Mouse (Mus musculus) kidney, adult 2 months (tissue): ENCODE results near the gene Ganab.
"Not testable (repeated sequence)": the region's sequence is repeated elsewhere in the genome, so short reads cannot be mapped to it uniquely, and the experiment has no call there.

Source experiments
- CTCF ChIP-seq: fragments of 200-500 bp; conservative IDR thresholded peaks from 2 replicates; pipeline ENCODE4 v1.5.1; 2011; ENCODE audit warnings: low read depth, mild to moderate bottlenecking, control low read depth, low read length, moderate library complexity, mixed read lengths; ENCODE audit not compliant: insufficient read depth, insufficient read length
- POLR2A ChIP-seq: fragments of 200-500 bp; IDR thresholded peaks from one replicate; pipeline ENCODE4 v1.6.1; 2011; ENCODE audit warnings: low read depth, low read length, control low read depth

GRCm38 (mm10) chr19:8896231-8896630 lies 1.6 kb upstream of the Ganab start:
- not testable (repeated sequence) for TF ChIP-seq CTCF, POLR2A
